Mouse (Mus musculus): ENCODE measurements around the gene Patj. TPM values are rescaled to one million over a fixed set of nuclear protein-coding genes. Genes with fewer than 3 reads are reported as not detected.
A peak's percentile ranks its signal among the peaks of the same experiment; 100 is the strongest.

The Patj gene
- polyA plus RNA-seq, 1 experiment, result 22.3 TPM

- H3K4me2 ChIP-seq (ENCODE audit: low read depth), result peak overlapping the region; percentile 77
- H3K79me2 ChIP-seq (ENCODE audit: control insufficient read depth, insufficient read depth), result no peaks in the 10 kb centered on the region
- no peaks in the 10 kb centered on the region for H3K36me3 ChIP-seq (ENCODE audit: control insufficient read depth, insufficient read depth)
- no peak overlapping the region for H3ac ChIP-seq (ENCODE audit: control insufficient read depth, insufficient read length)
- H3K27me3 ChIP-seq (ENCODE audit: control insufficient read depth, insufficient read depth, insufficient read length), result no peaks in the 10 kb centered on the region
- H3K4me3 ChIP-seq, result no peak overlapping the region
- no peak for TF ChIP-seq POLR2AphosphoS2 (IDR thresholded peaks at IDR 0.05; ENCODE audit: insufficient read length, low read depth)
- no peak for TF ChIP-seq MYOD1 (IDR thresholded peaks at IDR 0.05; ENCODE audit: control insufficient read depth in 1 of 3, insufficient read length in 2 of 3, low read depth in 2 of 3)
- TF ChIP-seq USF1 (IDR thresholded peaks at IDR 0.05; ENCODE audit: low read depth), result no peak
- no peak for TF ChIP-seq SRF (IDR thresholded peaks at IDR 0.05; ENCODE audit: control insufficient read depth, insufficient read length, low read depth)
Observed at GRCm38 (mm10) chr4:98435641-98436457, 40.3 kb downstream of the Patj start.

- no peak overlapping the region for H3K4me3 ChIP-seq
- H3K27me3 ChIP-seq (ENCODE audit: control insufficient read depth, insufficient read depth, insufficient read length), result no peaks in the 10 kb centered on the region
- no peaks in the 10 kb centered on the region for H3K79me2 ChIP-seq (ENCODE audit: control insufficient read depth, insufficient read depth)
- no peak overlapping the region for H3ac ChIP-seq (ENCODE audit: control insufficient read depth, insufficient read length)
- TF ChIP-seq USF1 (IDR thresholded peaks at IDR 0.05; ENCODE audit: low read depth) (peak; percentile 60), TCF12 (IDR thresholded peaks at IDR 0.05; ENCODE audit: insufficient read depth, poor library complexity, severe bottlenecking) (no peak)
- H3K4me2 ChIP-seq (ENCODE audit: low read depth), result peak overlapping the region; percentile 77
- no peaks in the 10 kb centered on the region for H3K36me3 ChIP-seq (ENCODE audit: control insufficient read depth, insufficient read depth)
Observed at GRCm38 (mm10) chr4:98436664-98437363, 41.2 kb downstream of the Patj start.

GRCm38 (mm10) chr4:98439261-98440005, 43.8 kb downstream of the Patj start:
- Histone ChIP-seq H3K4me2 (ENCODE audit: low read depth) (no peak overlapping the region), H3K79me2 (ENCODE audit: control insufficient read depth, insufficient read depth) (no peaks in the 10 kb centered on the region), H3K27me3 (ENCODE audit: control insufficient read depth, insufficient read depth, insufficient read length) (no peaks in the 10 kb centered on the region), H3K36me3 (ENCODE audit: control insufficient read depth, insufficient read depth) (no peaks in the 10 kb centered on the region), H3K4me3 (no peak overlapping the region), H3ac (ENCODE audit: control insufficient read depth, insufficient read length) (no peak overlapping the region)
- TF ChIP-seq TCF3 (IDR thresholded peaks at IDR 0.05; ENCODE audit: insufficient read length, low read depth) (no peak), MYOD1 (IDR thresholded peaks at IDR 0.05; ENCODE audit: control insufficient read depth in 1 of 3, insufficient read length in 2 of 3, low read depth in 2 of 3) (no peak), POLR2AphosphoS2 (IDR thresholded peaks at IDR 0.05; ENCODE audit: insufficient read length, low read depth) (no peak), POLR2A (IDR thresholded peaks at IDR 0.05; ENCODE audit: insufficient read length, low read depth) (no peak), MAX (IDR thresholded peaks at IDR 0.05; ENCODE audit: low read depth) (no peak), SRF (IDR thresholded peaks at IDR 0.05; ENCODE audit: control insufficient read depth, insufficient read length, low read depth) (no peak), USF1 (IDR thresholded peaks at IDR 0.05; ENCODE audit: low read depth) (no peak), REST (IDR thresholded peaks at IDR 0.05; ENCODE audit: insufficient read depth, insufficient read length) (no peak), TCF12 (IDR thresholded peaks at IDR 0.05; ENCODE audit: insufficient read depth, poor library complexity, severe bottlenecking) (no peak), E2F4 (IDR thresholded peaks at IDR 0.05; ENCODE audit: insufficient read depth) (no peak), MYOG (IDR thresholded peaks at IDR 0.05; ENCODE audit: control insufficient read depth in 1 of 3, insufficient read depth in 1 of 3, insufficient read length in 2 of 3, low read depth in 2 of 3) (no peak), CEBPB (IDR thresholded peaks at IDR 0.05; ENCODE audit: insufficient read depth, poor library complexity, severe bottlenecking) (no peak)

GRCm38 (mm10) chr4:98441248-98441647, 45.7 kb downstream of the Patj start:
- Histone ChIP-seq H3K36me3 (ENCODE audit: control insufficient read depth, insufficient read depth) (no peaks in the 10 kb centered on the region), H3K79me2 (ENCODE audit: control insufficient read depth, insufficient read depth) (no peaks in the 10 kb centered on the region), H3ac (ENCODE audit: control insufficient read depth, insufficient read length) (no peak overlapping the region), H3K4me2 (ENCODE audit: low read depth) (no peak overlapping the region), H3K27me3 (ENCODE audit: control insufficient read depth, insufficient read depth, insufficient read length) (no peaks in the 10 kb centered on the region), H3K4me3 (no peak overlapping the region)
- TF ChIP-seq E2F4 (IDR thresholded peaks at IDR 0.05; ENCODE audit: insufficient read depth) (no peak), USF1 (IDR thresholded peaks at IDR 0.05; ENCODE audit: low read depth) (no peak), MYOG (IDR thresholded peaks at IDR 0.05; ENCODE audit: control insufficient read depth in 1 of 3, insufficient read depth in 1 of 3, insufficient read length in 2 of 3, low read depth in 2 of 3) (no peak), TCF12 (IDR thresholded peaks at IDR 0.05; ENCODE audit: insufficient read depth, poor library complexity, severe bottlenecking) (no peak), REST (IDR thresholded peaks at IDR 0.05; ENCODE audit: insufficient read depth, insufficient read length) (no peak), CEBPB (IDR thresholded peaks at IDR 0.05; ENCODE audit: insufficient read depth, poor library complexity, severe bottlenecking) (no peak), MAX (IDR thresholded peaks at IDR 0.05; ENCODE audit: low read depth) (no peak), POLR2A (IDR thresholded peaks at IDR 0.05; ENCODE audit: insufficient read length, low read depth) (no peak), SRF (IDR thresholded peaks at IDR 0.05; ENCODE audit: control insufficient read depth, insufficient read length, low read depth) (no peak), TCF3 (IDR thresholded peaks at IDR 0.05; ENCODE audit: insufficient read length, low read depth) (no peak), MYOD1 (IDR thresholded peaks at IDR 0.05; ENCODE audit: control insufficient read depth in 1 of 3, insufficient read length in 2 of 3, low read depth in 2 of 3) (no peak)
